Mouse (Mus musculus) urinary bladder, postnatal 4 days (tissue): ENCODE measurements around the gene Trnp1.

ENCODE experiments used
- DNase-seq, 2 experiments: peaks; one replicate each; pipeline ENCODE4 v3.0.0; 2021 to 2022; ENCODE audit warnings: low spot score in 2 of 2

The Trnp1 gene

GRCm38 (mm10) chr4:133494432-133494831 is 3.9 kb downstream of the Trnp1 start:
- peak; percentile 78 to 93 for DNase-seq

GRCm38 (mm10) chr4:133493895-133494294 is 4.5 kb downstream of the Trnp1 start:
- no peak for DNase-seq

GRCm38 (mm10) chr4:133491800-133492199 is 6.5 kb downstream of the Trnp1 start:
- DNase-seq, result peak in 1 of 2 experiments; percentile 48

- no peak for DNase-seq
These were observed 8.7 kb downstream of the Trnp1 start for GRCm38 (mm10) chr4:133489489-133490245.

- DNase-seq, result no peak
These were observed 9.5 kb downstream of the Trnp1 start for GRCm38 (mm10) chr4:133488619-133489392.

GRCm38 (mm10) chr4:133486673-133487357 is 11.5 kb downstream of the Trnp1 start:
- no peak for DNase-seq

GRCm38 (mm10) chr4:133485691-133486425 is 12.5 kb downstream of the Trnp1 start:
- DNase-seq, result no peak

GRCm38 (mm10) chr4:133484266-133485025 is 13.9 kb downstream of the Trnp1 start:
- peak; percentile 71 to 72 for DNase-seq

GRCm38 (mm10) chr4:133482479-133482878 is 15.9 kb downstream of the Trnp1 start:
- DNase-seq, result no peak

GRCm38 (mm10) chr4:133481488-133481887 is 16.9 kb downstream of the Trnp1 start:
- DNase-seq, result peak in 1 of 2 experiments; percentile 44

GRCm38 (mm10) chr4:133480754-133481153 is 17.6 kb downstream of the Trnp1 start:
- no peak for DNase-seq

GRCm38 (mm10) chr4:133480185-133480537 is 18.2 kb downstream of the Trnp1 start:
- no peak for DNase-seq

- peak; percentile 98 to 99 for DNase-seq
These were observed 18.7 kb downstream of the Trnp1 start, which contains the start of gene Tent5b for GRCm38 (mm10) chr4:133479458-133480184. Gene Tent5b, plus strand, starts transcription at chr4:133480132.

- DNase-seq, result no peak
These were observed 24.5 kb downstream of the Trnp1 start for GRCm38 (mm10) chr4:133473833-133474232.

- no peak for DNase-seq
These were observed 27.1 kb downstream of the Trnp1 start for GRCm38 (mm10) chr4:133471135-133471821.

GRCm38 (mm10) chr4:133469122-133469521 is 29.2 kb downstream of the Trnp1 start:
- no peak for DNase-seq

- peak; percentile 70 to 81 for DNase-seq
These were observed 30.3 kb downstream of the Trnp1 start for GRCm38 (mm10) chr4:133468080-133468479.

GRCm38 (mm10) chr4:133463184-133463583 is 35.2 kb downstream of the Trnp1 start:
- DNase-seq, result no peak

GRCm38 (mm10) chr4:133461362-133461761 is 37.0 kb downstream of the Trnp1 start:
- DNase-seq, result no peak
